Mouse (Mus musculus): ENCODE results near the gene Gtf2a2.

DNA sequence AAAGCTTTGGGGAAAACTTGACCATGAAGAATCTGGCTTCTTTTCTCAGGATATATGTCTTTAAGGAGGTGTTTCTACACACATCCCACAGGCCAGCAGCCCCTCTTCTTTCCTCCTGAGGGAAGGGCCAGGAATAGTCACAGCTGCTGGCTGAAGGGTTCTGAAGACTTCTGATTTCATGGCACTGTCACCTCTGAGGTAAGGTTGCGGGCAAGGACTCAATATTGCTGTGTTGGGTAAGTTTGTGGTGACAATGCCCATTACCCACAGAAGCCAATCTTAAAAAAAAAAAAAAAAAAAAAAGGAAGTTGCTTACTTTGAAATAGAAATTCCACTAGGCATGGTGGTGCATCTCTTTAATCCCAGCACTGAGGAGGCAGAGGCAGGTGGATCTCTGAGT, 19.8 kb downstream of the Gtf2a2 start:
- TF ChIP-seq GATA1 (IDR thresholded peaks at IDR 0.05; ENCODE audit: borderline replicate concordance, low read length): no peak
- no peak for TF ChIP-seq FLI1 (IDR thresholded peaks at IDR 0.05; ENCODE audit: low read length)
